Mouse (Mus musculus) 3134 (cell line): ENCODE measurements at regions not wholly inside any gene's neighbourhood (a gene's known extent, or its start where the extent isn't known, plus 50 kb on each side); places are given as distances from the start of the nearest gene placed in this dataset.

Experiments
- DNase-seq: peaks from one replicate; pipeline ENCODE4 v3.0.0-alpha.2; 2011; ENCODE audit warnings: low spot score; ENCODE audit not compliant: insufficient read length; ENCODE audit errors: extremely low read depth

DNA sequence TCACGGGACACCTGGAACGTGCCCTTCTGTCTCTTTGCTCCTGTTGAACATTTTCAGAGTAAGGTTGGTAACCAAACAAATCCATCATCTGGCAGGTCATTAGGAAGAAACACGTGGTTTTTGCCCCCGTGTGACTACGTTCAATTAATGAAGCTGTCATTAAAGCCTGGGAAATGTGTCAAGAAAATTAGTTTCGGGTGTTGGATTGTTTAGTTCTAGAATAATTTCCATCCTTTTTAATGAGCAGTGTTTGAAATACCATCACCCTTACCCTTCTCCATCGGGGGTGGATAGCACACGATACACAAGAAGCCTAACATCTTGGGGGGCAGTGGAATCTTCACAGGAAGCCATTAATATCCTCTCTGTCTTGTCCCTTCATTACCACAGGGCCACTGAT lies 107.7 kb downstream of the Far1 start:
- DNase-seq = no peak

- no peak for DNase-seq
Observed at GRCm38 (mm10) chr7:113621898-113622510, 108.4 kb downstream of the Far1 start.

GRCm38 (mm10) chr7:113623296-113623695 lies 109.7 kb downstream of the Far1 start:
- no peak for DNase-seq

DNA sequence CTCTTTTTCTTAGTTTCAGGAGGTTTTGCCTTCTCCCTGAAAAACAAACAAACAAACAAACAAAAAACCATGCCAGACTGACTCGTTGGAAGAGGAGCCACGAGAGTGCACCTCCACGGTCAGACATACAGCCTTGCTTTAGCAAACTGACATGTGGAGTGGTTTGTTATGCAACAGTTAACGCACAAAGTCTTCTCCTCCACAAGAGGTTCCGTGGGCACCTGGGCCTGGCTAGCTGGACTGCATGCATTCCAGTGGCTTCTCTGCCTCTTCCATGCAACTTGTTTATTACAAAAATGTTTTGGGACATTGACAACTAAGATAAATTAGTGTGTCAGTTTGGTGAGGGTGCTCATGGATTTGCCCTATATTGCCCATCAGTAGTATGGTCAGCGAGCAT lies 110.3 kb downstream of the Far1 start:
- DNase-seq = no peak

- DNase-seq = no peak
Observed at GRCm38 (mm10) chr7:113626734-113627133, 113.1 kb downstream of the Far1 start.

DNA sequence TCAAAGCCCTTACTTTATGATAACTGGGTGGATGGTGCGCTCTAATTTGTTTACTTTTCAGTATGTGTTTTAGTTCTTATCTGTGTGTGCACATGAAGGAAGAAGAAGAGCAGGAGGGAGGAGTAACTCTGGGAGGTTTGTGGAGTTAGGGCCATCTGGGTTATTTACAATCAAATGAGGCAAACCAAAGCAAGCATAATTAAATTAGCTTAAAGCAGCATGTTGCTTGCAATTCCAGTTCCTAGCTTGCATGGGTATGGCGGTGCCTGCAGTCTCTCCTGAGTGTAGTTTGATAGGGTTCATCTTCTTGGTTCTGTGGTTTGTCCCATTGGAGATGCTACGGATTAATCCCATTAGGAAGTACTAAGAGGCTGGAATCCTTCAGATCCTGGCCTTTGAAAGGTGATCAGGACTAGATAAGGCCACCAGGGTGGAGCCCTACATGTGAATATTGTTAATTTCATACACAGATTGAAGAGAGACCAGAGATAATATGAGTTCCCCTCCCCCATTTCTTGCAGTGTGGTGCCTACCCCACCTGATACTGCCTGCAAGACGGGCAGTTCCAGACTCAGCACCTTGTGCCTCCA lies 123.5 kb downstream of the Far1 start:
- no peak for DNase-seq

DNA sequence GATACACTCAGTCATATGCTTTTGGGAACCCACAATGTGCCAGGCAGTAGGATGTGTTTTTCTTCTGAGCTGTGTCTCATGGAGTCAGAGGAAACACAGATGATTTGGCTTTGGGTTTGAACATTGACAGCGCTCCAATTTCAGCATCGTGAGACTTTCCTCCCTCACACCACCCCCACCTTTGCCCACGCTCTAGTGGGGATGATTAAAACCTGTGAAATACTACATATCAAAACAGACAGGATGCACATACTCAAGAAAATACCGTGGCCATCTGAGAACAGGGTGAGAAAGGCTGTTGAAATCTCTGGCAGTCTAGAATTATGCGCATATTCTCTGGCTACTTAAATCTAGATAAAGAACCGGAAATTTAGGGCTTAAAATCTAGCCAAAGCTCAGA lies 124.5 kb downstream of the Far1 start:
- DNase-seq = no peak

GRCm38 (mm10) chr7:113642540-113642939 lies 123.3 kb upstream of the Spon1 start:
- DNase-seq = no peak

DNA sequence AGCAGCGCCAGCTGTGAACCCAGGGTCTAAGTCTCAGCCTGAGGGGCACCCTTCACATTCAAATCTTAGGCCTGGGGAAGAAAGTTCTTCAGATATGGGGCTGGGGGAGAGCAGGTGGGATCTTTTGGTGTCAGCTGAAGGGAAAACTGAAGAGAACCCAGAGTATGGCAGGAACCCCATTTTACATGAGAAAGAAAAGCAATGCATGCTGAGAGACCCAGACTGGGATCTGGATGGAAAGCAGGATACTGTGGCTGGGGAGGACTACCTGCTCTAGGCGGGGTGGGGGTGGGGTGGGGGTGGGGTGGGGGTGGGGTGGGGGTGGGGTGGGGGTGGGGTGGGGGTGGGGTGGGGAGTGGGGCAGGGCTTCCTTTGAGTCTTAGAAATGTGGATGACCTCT lies 115.2 kb upstream of the Spon1 start:
- DNase-seq = no peak

GRCm38 (mm10) chr7:113651696-113652095 lies 114.1 kb upstream of the Spon1 start:
- DNase-seq = no peak

DNA sequence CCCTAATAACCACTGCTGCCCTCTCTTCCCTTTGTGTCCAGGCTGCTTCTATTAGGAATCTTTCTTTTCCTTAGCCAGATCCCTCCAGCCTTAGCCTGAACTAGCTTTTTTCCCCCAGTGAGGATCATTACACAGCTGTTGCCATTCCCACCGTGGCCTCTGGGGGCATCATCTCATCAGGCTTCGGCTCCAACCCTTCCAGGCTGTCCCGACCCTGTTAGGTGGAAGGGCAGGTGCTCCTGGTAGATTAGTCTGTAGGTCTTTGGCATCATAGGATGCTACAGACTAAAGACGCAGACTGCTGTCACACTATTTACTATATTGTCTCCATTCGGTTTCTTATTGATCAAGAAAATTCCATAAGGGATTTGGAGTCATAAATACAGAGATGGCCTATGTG lies 112.7 kb upstream of the Spon1 start:
- DNase-seq = no peak

DNA sequence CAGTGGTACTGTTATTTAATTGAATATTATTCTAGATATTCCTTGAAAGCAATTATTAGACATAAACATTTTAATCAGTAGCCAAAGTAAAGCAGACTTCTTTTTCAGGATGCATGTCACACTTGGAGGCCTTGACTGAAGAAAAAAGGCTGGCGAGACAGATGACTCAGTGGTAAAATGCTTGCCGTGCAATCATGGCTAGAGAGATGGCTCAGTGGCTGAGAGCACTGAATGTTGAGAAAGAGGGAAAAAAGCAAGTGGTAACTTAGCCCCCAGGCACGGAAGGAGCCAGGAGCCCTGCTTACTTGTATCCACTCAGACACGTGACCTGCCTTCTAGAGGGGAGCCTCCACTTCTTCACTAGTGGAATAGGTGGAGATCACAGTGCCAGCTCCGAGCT lies 110.5 kb upstream of the Spon1 start:
- no peak for DNase-seq

GRCm38 (mm10) chr7:113672779-113673595 lies 92.8 kb upstream of the Spon1 start:
- no peak for DNase-seq

GRCm38 (mm10) chr7:113673596-113673956 lies 92.2 kb upstream of the Spon1 start:
- no peak for DNase-seq

DNA sequence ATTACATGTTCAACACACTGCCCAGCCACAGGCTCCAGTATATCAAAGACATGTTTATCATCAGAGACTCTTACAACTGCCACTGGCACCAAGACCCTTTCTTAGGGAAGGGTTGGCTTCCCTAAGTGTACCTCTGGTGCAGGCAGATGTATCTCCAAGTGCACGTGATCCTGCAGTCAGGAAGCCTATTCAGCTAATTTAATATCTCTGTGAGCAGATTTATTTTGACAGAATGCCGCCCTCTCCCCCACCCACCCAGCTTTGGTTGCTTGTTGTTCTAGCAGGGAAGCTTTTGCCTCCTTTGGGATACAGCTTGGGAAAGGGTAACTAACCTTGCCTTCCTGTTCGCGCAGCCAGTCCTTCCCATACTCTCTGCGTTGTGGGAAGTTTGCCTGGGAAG lies 83.5 kb upstream of the Spon1 start:
- DNase-seq = no peak

DNA sequence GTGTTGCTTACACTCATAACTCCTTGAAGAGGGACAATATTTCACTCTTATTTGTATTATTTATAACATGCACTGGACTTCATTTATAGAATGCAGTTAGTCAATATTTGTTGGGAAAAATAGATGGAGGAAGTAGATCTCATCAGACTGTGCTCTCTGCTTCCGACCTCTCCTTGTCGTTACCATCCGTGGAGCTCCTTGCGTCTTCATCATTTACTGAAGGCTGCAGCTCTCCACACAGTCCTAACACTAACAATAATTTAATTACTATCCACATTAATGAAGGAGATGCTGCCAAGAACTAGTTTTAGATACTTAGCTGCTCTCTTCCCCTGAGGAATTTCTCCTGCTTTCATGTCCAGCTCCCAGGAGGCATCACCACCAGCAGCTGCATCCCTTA lies 80.4 kb upstream of the Spon1 start:
- DNase-seq = no peak

DNA sequence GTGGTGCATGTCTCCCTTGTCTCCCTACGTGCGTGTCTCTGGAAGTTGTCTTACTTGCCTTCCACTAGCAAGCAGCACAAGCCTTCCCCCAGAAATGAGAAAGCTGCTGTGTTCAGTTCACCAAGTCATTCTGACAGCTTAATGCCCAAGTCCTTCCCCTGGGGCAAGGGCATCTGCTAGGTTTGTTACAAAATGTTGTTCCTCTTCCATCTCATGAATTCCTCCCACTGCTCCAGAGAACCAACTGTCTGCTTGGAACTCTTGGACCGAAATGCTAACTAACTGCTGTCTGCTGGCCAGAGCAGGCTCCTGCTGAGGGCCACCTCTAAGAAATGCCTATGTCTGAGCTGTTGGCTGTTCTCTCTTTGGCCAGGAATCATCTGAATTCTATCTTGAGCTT lies 79.3 kb upstream of the Spon1 start:
- DNase-seq = no peak

DNA sequence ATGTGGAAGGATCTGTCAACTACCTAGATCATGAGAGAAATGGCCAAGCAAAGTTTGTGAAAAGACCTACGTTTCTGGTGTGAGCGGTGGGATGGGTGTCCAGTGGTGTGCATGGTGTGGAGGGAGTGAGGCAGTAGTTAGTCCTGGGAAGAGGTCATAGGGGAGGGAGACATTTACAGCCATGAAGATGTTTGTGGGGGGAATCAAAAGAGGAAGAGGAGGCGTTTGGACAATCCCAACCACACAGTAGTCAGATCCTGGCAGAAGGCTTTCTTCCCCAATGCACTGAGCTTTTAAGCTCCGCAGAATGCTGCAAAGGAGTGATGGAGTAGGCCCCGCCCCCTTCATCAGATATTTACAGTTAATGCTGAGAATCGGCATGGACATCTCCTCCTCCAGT lies 78.2 kb upstream of the Spon1 start:
- DNase-seq = no peak

- DNase-seq = peak; percentile 48
Observed at GRCm38 (mm10) chr7:113688231-113688669, 77.5 kb upstream of the Spon1 start.

GRCm38 (mm10) chr7:113688717-113689116 lies 77.1 kb upstream of the Spon1 start:
- no peak for DNase-seq

GRCm38 (mm10) chr7:113689131-113689530 lies 76.7 kb upstream of the Spon1 start:
- DNase-seq = no peak

DNA sequence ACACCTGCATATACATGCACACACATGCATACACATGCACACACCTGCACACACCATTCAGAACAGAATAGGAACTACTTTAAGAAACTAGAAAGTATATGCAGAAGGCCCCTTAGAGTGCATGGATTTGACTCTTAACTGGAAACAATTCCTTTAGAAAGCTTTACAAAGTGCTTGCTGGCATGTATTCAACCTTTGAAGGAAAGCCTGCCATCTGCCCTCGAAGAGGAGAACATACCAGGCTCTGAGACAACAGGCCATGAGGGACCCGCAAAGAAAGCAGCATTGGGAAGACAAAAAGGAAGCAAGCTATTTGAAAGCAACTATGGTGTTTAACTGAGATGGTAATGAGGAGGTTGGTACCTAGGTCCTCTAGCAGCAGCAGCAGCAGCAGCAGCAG lies 74.0 kb upstream of the Spon1 start:
- DNase-seq = no peak
